Mouse (Mus musculus) v-Abl transformed pro-B cells (cell line): ENCODE measurements around the gene Ush2a.

Experiments used
- in situ Hi-C, 2 experiments: fragments of 400-800 bp; cut with MboI; formaldehyde crosslinking; loops; one replicate each; pipeline ENCODE4 v1.15.1; 2025; ENCODE audit not compliant: unreplicated experiment in 2 of 2

Ush2a gene

GRCm38 (mm10) chr1:188261903-188262682 is at the start of gene Ush2a:
TSS of gene Ush2a (plus strand) at chr1:188262023.
- in situ Hi-C loops: no loop called here

GRCm38 (mm10) chr1:188214885-188215611 is 46.8 kb upstream of the Ush2a start:
- in situ Hi-C loops: no loop called here

GRCm38 (mm10) chr1:188221226-188221792 is 40.5 kb upstream of the Ush2a start:
- in situ Hi-C loops: no loop called here

- in situ Hi-C loops: no loop called here
Observed at GRCm38 (mm10) chr1:188233036-188233724, 28.6 kb upstream of the Ush2a start.

GRCm38 (mm10) chr1:188238636-188239035 is 23.2 kb upstream of the Ush2a start:
- in situ Hi-C loops: no loop called here

GRCm38 (mm10) chr1:188241766-188242165 is 20.1 kb upstream of the Ush2a start:
- in situ Hi-C loops: no loop called here

- in situ Hi-C loops: no loop called here
Observed at GRCm38 (mm10) chr1:188257500-188257899, 4.3 kb upstream of the Ush2a start.

GRCm38 (mm10) chr1:188260259-188261107 is 1.3 kb upstream of the Ush2a start:
- in situ Hi-C loops: no loop called here

- in situ Hi-C loops: no loop called here
Observed at GRCm38 (mm10) chr1:188267127-188267722, 5.4 kb downstream of the Ush2a start.

GRCm38 (mm10) chr1:188269071-188269470 is 7.2 kb downstream of the Ush2a start:
- in situ Hi-C loops: no loop called here

GRCm38 (mm10) chr1:188313303-188313702 is 51.5 kb downstream of the Ush2a start:
- in situ Hi-C loops: no loop called here

- in situ Hi-C loops: no loop called here
Observed at GRCm38 (mm10) chr1:188316574-188316973, 54.8 kb downstream of the Ush2a start.

GRCm38 (mm10) chr1:188320204-188320603 is 58.4 kb downstream of the Ush2a start:
- in situ Hi-C loops: no loop called here

- in situ Hi-C loops: no loop called here
Observed at GRCm38 (mm10) chr1:188321534-188321933, 59.7 kb downstream of the Ush2a start.

GRCm38 (mm10) chr1:188330406-188330805 is 68.6 kb downstream of the Ush2a start:
- in situ Hi-C loops: no loop called here

GRCm38 (mm10) chr1:188333936-188334335 is 72.1 kb downstream of the Ush2a start:
- in situ Hi-C loops: no loop called here

- in situ Hi-C loops: no loop called here
Observed at GRCm38 (mm10) chr1:188347762-188348161, 85.9 kb downstream of the Ush2a start.

GRCm38 (mm10) chr1:188354726-188355125 is 92.9 kb downstream of the Ush2a start:
- in situ Hi-C loops: no loop called here

- in situ Hi-C loops: no loop called here
Observed at GRCm38 (mm10) chr1:188363548-188363947, 101.7 kb downstream of the Ush2a start.

GRCm38 (mm10) chr1:188385180-188385579 is 123.4 kb downstream of the Ush2a start:
- in situ Hi-C loops: no loop called here
